Mouse (Mus musculus) midbrain, postnatal 0 days (tissue): ENCODE results near the gene Isg20l2. TPM values are rescaled to one million over a fixed set of nuclear protein-coding genes. Genes with fewer than 3 reads are reported as not detected.
A peak's percentile ranks its signal among the peaks of the same experiment; 100 is the strongest.

Experiments
- ATAC-seq: fragments of 200-750 bp; cut with Nextera tagmentation; 2 replicates; pipeline ENCODE4 v1.8.0; 2017; ENCODE audit warnings: moderate number of reproducible peaks, mild to moderate bottlenecking, moderate TSS enrichment, moderate library complexity; ENCODE audit not compliant: low FRiP score
- DNase-seq: peaks from one replicate; pipeline ENCODE4 v3.0.0-alpha.2; 2015; ENCODE audit warnings: low spot score
- H3K27ac ChIP-seq: fragments of 300-500 bp; sonication (generic); 2 replicates; pipeline ENCODE4 v1.5.1; 2014; ENCODE audit warnings: low read depth, mild to moderate bottlenecking, low read length, mixed read lengths
- H3K27me3 ChIP-seq: fragments of 300-500 bp; sonication (generic); 2 replicates; pipeline ENCODE4 v1.6.1; 2014; ENCODE audit warnings: low read length, control low read depth, mixed read lengths; ENCODE audit not compliant: insufficient read depth
- H3K36me3 ChIP-seq: fragments of 300-500 bp; sonication (generic); 2 replicates; pipeline ENCODE4 v1.6.1; 2014; ENCODE audit warnings: low read length, control low read depth, mixed read lengths; ENCODE audit not compliant: insufficient read depth
- H3K4me1 ChIP-seq: fragments of 300-500 bp; sonication (generic); 2 replicates; pipeline ENCODE4 v1.6.1; 2014; ENCODE audit warnings: mild to moderate bottlenecking, control low read depth, antibody characterized with exemption, low read length, mixed read lengths; ENCODE audit not compliant: insufficient read depth
- H3K4me2 ChIP-seq: fragments of 300-500 bp; sonication (generic); 2 replicates; pipeline ENCODE4 v1.6.1; 2014; ENCODE audit warnings: low read depth, mild to moderate bottlenecking, low read length, mixed read lengths; ENCODE audit not compliant: poor library complexity, severe bottlenecking
- H3K4me3 ChIP-seq: fragments of 300-500 bp; sonication (generic); 2 replicates; pipeline ENCODE4 v1.5.1; 2014; ENCODE audit warnings: low read depth, mild to moderate bottlenecking, low read length, moderate library complexity
- H3K9ac ChIP-seq: fragments of 300-500 bp; sonication (generic); replicated peaks from 2 replicates; pipeline ENCODE4 v1.6.1; 2014; ENCODE audit warnings: mild to moderate bottlenecking, low read length, moderate library complexity, mixed read lengths; ENCODE audit not compliant: poor library complexity, severe bottlenecking
- H3K9me3 ChIP-seq: fragments of 300-500 bp; sonication (generic); 2 replicates; pipeline ENCODE4 v1.6.1; 2016; ENCODE audit warnings: low read length, control low read depth
- CTCF ChIP-seq: IDR thresholded peaks from 2 replicates; pipeline ENCODE4 v1.5.1; 2016; ENCODE audit warnings: antibody characterized with exemption, mild to moderate bottlenecking
- WGBS: fragments of 180-500 bp; shearing (Covaris S2); extraction: QIAGEN DNeasy Blood & Tissue Kit; methylation state at CpG from one replicate; pipeline ENCODE4 v1.1.7; 2014; 5-methylcytosine and 5-hydroxymethylcytosine counted together
- polyA plus RNA-seq: library from polyadenylated mRNA; unstranded; fragments of >200 nt; fragmentation: Nextera tagmentation; extraction: Ambion mirVana; gene quantifications from 2 replicates; pipeline ENCODE4 v1.2.1, GENCODE M21; 2015
- total RNA-seq: library from RNA; depleted of rRNA; stranded (reverse); fragments of >200 nt; gene quantifications from 2 replicates; pipeline ENCODE4 v1.2.3, GENCODE M21; 2014; rRNA removed

Gene Isg20l2
- total and polyA plus RNA-seq, 2 experiments from 2014 or later: 14.7 to 20.5 TPM

- H3K27me3 ChIP-seq: no peaks in the 10 kb centered on the region
- 1% methylated on average over 15 of the region's 15 CpGs for WGBS
- H3K4me2 ChIP-seq: peak overlapping the region; percentile 61
- peak overlapping the region; percentile 48 for H3K9ac ChIP-seq
- no peaks in the 10 kb centered on the region for H3K36me3 ChIP-seq
- peaks cover 11% of the 10 kb centered on the region; the same call in 1 of the 2 replicates for H3K4me1 ChIP-seq
- peak; percentile 77 for ATAC-seq
- TF ChIP-seq CTCF: no peak; the same call in 1 of the 2 replicates
- H3K27ac ChIP-seq: peak overlapping the region; percentile 65
- H3K9me3 ChIP-seq: no peaks in the 10 kb centered on the region
- H3K4me3 ChIP-seq: peak overlapping the region; percentile 32
- DNase-seq: peak; percentile 90
Measured at GRCm38 (mm10) chr3:87987633-87988032, 57.5 kb downstream of the Isg20l2 start.

- ATAC-seq: 0 out of 2 replicates have a peak, but pooled peaks have one; percentile 0
- Histone ChIP-seq H3K36me3 (no peaks in the 10 kb centered on the region), H3K4me3 (peak overlapping the region; percentile 32), H3K9ac (peak overlapping the region; percentile 48), H3K27me3 (peaks cover 2% of the 10 kb centered on the region; the same call in 1 of the 2 replicates), H3K4me2 (peak overlapping the region; percentile 61), H3K9me3 (no peaks in the 10 kb centered on the region), H3K4me1 (peaks cover 7% of the 10 kb centered on the region; the same call in 1 of the 2 replicates), H3K27ac (peak overlapping the region; percentile 65)
- DNase-seq: no peak
- peak; percentile 37 for TF ChIP-seq CTCF
- WGBS: 9% methylated on average over 15 of the region's 15 CpGs
Measured at GRCm38 (mm10) chr3:87988068-87988467, 58.0 kb downstream of the Isg20l2 start.

GRCm38 (mm10) chr3:87989935-87990334 lies 59.8 kb downstream of the Isg20l2 start:
- Histone ChIP-seq H3K4me3 (no peak overlapping the region), H3K4me1 (peaks cover 3% of the 10 kb centered on the region; the same call in 1 of the 2 replicates), H3K36me3 (peaks cover 3% of the 10 kb centered on the region; the same call in 1 of the 2 replicates), H3K4me2 (no peak overlapping the region), H3K9me3 (no peaks in the 10 kb centered on the region), H3K27ac (no peak overlapping the region), H3K27me3 (peaks cover 16% of the 10 kb centered on the region), H3K9ac (no peak overlapping the region)
- no peak for TF ChIP-seq CTCF
- DNase-seq: no peak
- 32% methylated on average over 10 of the region's 10 CpGs for WGBS
- ATAC-seq: no peak

Other genes starting within 250 kb of the Isg20l2 start
- 0.66 and 1.2 TPM in 2 replicates for gene Lrrc71, start 181.7 kb upstream of the Isg20l2 start, total RNA-seq
- gene Lrrc71, start 181.7 kb upstream of the Isg20l2 start, polyA plus RNA-seq: 0.96 and 1.3 TPM in 2 replicates
- 1.1 and 2.4 TPM in 2 replicates for gene Ntrk1, start 135.2 kb upstream of the Isg20l2 start, total RNA-seq
- 1.7 and 1.8 TPM in 2 replicates for gene Ntrk1, start 135.2 kb upstream of the Isg20l2 start, polyA plus RNA-seq
- 0.16 and 0.42 TPM in 2 replicates for gene Insrr, start 133.4 kb upstream of the Isg20l2 start, total RNA-seq
- gene Insrr, start 133.4 kb upstream of the Isg20l2 start, polyA plus RNA-seq: 0.25 and 0.27 TPM in 2 replicates
- gene Pear1, start 106.0 kb upstream of the Isg20l2 start, total RNA-seq: 15.6 and 19.0 TPM in 2 replicates
- gene Pear1, start 106.0 kb upstream of the Isg20l2 start, polyA plus RNA-seq: 5.7 and 6.1 TPM in 2 replicates
- gene Sh2d2a, start 83.6 kb upstream of the Isg20l2 start, total RNA-seq: not detected in 2 replicates
- gene Sh2d2a, start 83.6 kb upstream of the Isg20l2 start, polyA plus RNA-seq: not detected in 2 replicates
- 92.6 and 94.8 TPM in 2 replicates for gene Prcc, start 44.7 kb upstream of the Isg20l2 start, total RNA-seq
- gene Prcc, start 44.7 kb upstream of the Isg20l2 start, polyA plus RNA-seq: 21.1 and 24.3 TPM in 2 replicates
- 86.5 and 89.7 TPM in 2 replicates for gene Hdgf, start 24.0 kb upstream of the Isg20l2 start, total RNA-seq
- gene Hdgf, start 24.0 kb upstream of the Isg20l2 start, polyA plus RNA-seq: 135 and 139 TPM in 2 replicates
- 41.3 and 41.7 TPM in 2 replicates for gene Mrpl24, start 10.8 kb upstream of the Isg20l2 start, total RNA-seq
- gene Mrpl24, start 10.8 kb upstream of the Isg20l2 start, polyA plus RNA-seq: 37.2 and 39.7 TPM in 2 replicates
- 27.8 and 28.2 TPM in 2 replicates for gene Rrnad1, start 403 bp downstream of the Isg20l2 start, total RNA-seq
- 17.6 and 19.1 TPM in 2 replicates for gene Rrnad1, start 403 bp downstream of the Isg20l2 start, polyA plus RNA-seq
- gene Crabp2, start 18.4 kb downstream of the Isg20l2 start, total RNA-seq: 19.2 and 27.1 TPM in 2 replicates
- 49.0 and 50.8 TPM in 2 replicates for gene Crabp2, start 18.4 kb downstream of the Isg20l2 start, polyA plus RNA-seq
- 22.4 and 37.1 TPM in 2 replicates for gene Nes, start 40.8 kb downstream of the Isg20l2 start, total RNA-seq
- gene Nes, start 40.8 kb downstream of the Isg20l2 start, polyA plus RNA-seq: 8.2 and 8.8 TPM in 2 replicates
- gene Bcan, start 69.9 kb downstream of the Isg20l2 start, total RNA-seq: 248 and 284 TPM in 2 replicates
- gene Bcan, start 69.9 kb downstream of the Isg20l2 start, polyA plus RNA-seq: 180 and 212 TPM in 2 replicates
- gene Hapln2, start 97.3 kb downstream of the Isg20l2 start, total RNA-seq: 2.4 and 3.0 TPM in 2 replicates
- gene Hapln2, start 97.3 kb downstream of the Isg20l2 start, polyA plus RNA-seq: 0.83 and 0.85 TPM in 2 replicates
- 7.8 and 18.5 TPM in 2 replicates for gene Gpatch4, start 112.8 kb downstream of the Isg20l2 start, total RNA-seq
- gene Gpatch4, start 112.8 kb downstream of the Isg20l2 start, polyA plus RNA-seq: 32.3 and 35.7 TPM in 2 replicates
- gene Naxe, start 128.2 kb downstream of the Isg20l2 start, total RNA-seq: 85.2 and 123 TPM in 2 replicates
- gene Naxe, start 128.2 kb downstream of the Isg20l2 start, polyA plus RNA-seq: 166 and 176 TPM in 2 replicates
- gene Ttc24, start 148.0 kb downstream of the Isg20l2 start, total RNA-seq: not detected in 2 replicates
- gene Ttc24, start 148.0 kb downstream of the Isg20l2 start, polyA plus RNA-seq: not detected in 2 replicates
- gene Iqgap3, start 151.7 kb downstream of the Isg20l2 start, total RNA-seq: 3.1 and 5.4 TPM in 2 replicates
- gene Iqgap3, start 151.7 kb downstream of the Isg20l2 start, polyA plus RNA-seq: 1.2 and 1.4 TPM in 2 replicates
- gene Mef2d, start 212.1 kb downstream of the Isg20l2 start, total RNA-seq: 45.5 and 59.6 TPM in 2 replicates
- 21.5 and 26.1 TPM in 2 replicates for gene Mef2d, start 212.1 kb downstream of the Isg20l2 start, polyA plus RNA-seq